Mouse (Mus musculus) embryonic fibroblast, embryonic 13.5 days (primary cell): ENCODE data around the gene Armh1. TPM values are rescaled to one million over a fixed set of nuclear protein-coding genes. Genes with fewer than 3 reads are reported as not detected.

ENCODE experiments used
- H3K27ac ChIP-seq: 2 replicates; pipeline ENCODE4 v1.5.1; 2012; ENCODE audit warnings: low read length, control low read depth, inconsistent platforms; ENCODE audit not compliant: insufficient read depth
- H3K4me1 ChIP-seq: 2 replicates; pipeline ENCODE4 v1.6.1; 2011; ENCODE audit warnings: low read length; ENCODE audit not compliant: control insufficient read depth, insufficient read depth
- H3K4me3 ChIP-seq: 2 replicates; pipeline ENCODE4 v1.5.1; 2011; ENCODE audit warnings: mild to moderate bottlenecking, control low read depth, low read length; ENCODE audit not compliant: insufficient read depth
- CTCF ChIP-seq: IDR thresholded peaks from 2 replicates; pipeline ENCODE4 v1.5.1; 2011; ENCODE audit warnings: mild to moderate bottlenecking, control low read depth, low read length, moderate library complexity, borderline replicate concordance; ENCODE audit not compliant: insufficient read depth
- POLR2A ChIP-seq: IDR thresholded peaks from 2 replicates; pipeline ENCODE4 v1.6.1; 2011; ENCODE audit warnings: low read depth, mild to moderate bottlenecking, control low read depth, low read length, moderate library complexity
- polyA plus RNA-seq: library from polyadenylated mRNA; stranded (reverse); fragments of >200 nt; gene quantifications from 2 replicates; pipeline ENCODE4 v1.2.4, GENCODE M21; 2011; ENCODE audit warnings: low read depth; ENCODE audit not compliant: missing spikeins, insufficient read length

The Armh1 gene
- polyA plus RNA-seq, 1 experiment = not detected

GRCm38 (mm10) chr4:117253218-117254016 is 1.5 kb upstream of the Armh1 start:
- Histone ChIP-seq H3K4me3 (no peak overlapping the region), H3K4me1 (0 out of 2 replicates have a peak, but pooled peaks cover 4% of the 10 kb centered on the region), H3K27ac (0 out of 2 replicates have a peak overlapping the region, but pooled peaks have one; percentile 80)
- TF ChIP-seq CTCF (no peak), POLR2A (no peak)

- H3K4me1 ChIP-seq = 0 out of 2 replicates have a peak, but pooled peaks cover 4% of the 10 kb centered on the region
- H3K27ac ChIP-seq = peak overlapping the region; percentile 80; the same call in 1 of the 2 replicates
- no peak for TF ChIP-seq POLR2A
- TF ChIP-seq CTCF = no peak
- H3K4me3 ChIP-seq = peak overlapping the region; percentile 71; the same call in 1 of the 2 replicates
These were observed 830 bp upstream of the Armh1 start for GRCm38 (mm10) chr4:117252755-117253154.

GRCm38 (mm10) chr4:117252351-117252750 is 426 bp upstream of the Armh1 start:
- Histone ChIP-seq H3K27ac (peak overlapping the region; percentile 80), H3K4me1 (0 out of 2 replicates have a peak, but pooled peaks cover 4% of the 10 kb centered on the region), H3K4me3 (peak overlapping the region; percentile 71)
- no peak for TF ChIP-seq CTCF
- TF ChIP-seq POLR2A = no peak; the same call in 1 of the 2 replicates

GRCm38 (mm10) chr4:117250982-117251381 is 943 bp downstream of the Armh1 start:
- Histone ChIP-seq H3K4me1 (0 out of 2 replicates have a peak, but pooled peaks cover 4% of the 10 kb centered on the region), H3K4me3 (no peak overlapping the region), H3K27ac (no peak overlapping the region)
- TF ChIP-seq POLR2A = no peak
- TF ChIP-seq CTCF = no peak

- TF ChIP-seq CTCF (no peak), POLR2A (no peak)
- Histone ChIP-seq H3K27ac (no peak overlapping the region), H3K4me1 (peaks cover 7% of the 10 kb centered on the region; the same call in 1 of the 2 replicates)
These were observed 11.1 kb downstream of the Armh1 start for GRCm38 (mm10) chr4:117240867-117241266.

GRCm38 (mm10) chr4:117239153-117239552 is 12.8 kb downstream of the Armh1 start:
- H3K27ac ChIP-seq = no peak overlapping the region
- TF ChIP-seq POLR2A (no peak), CTCF (no peak)

More at GRCm38 (mm10) chr4:117240867-117241266, 11.1 kb downstream of the Armh1 start:
- no peak overlapping the region for H3K4me3 ChIP-seq

GRCm38 (mm10) chr4:117235822-117236221 is 16.1 kb downstream of the Armh1 start:
- peaks cover 3% of the 10 kb centered on the region; the same call in 1 of the 2 replicates for H3K4me1 ChIP-seq
- TF ChIP-seq CTCF (no peak), POLR2A (no peak)
- H3K4me3 ChIP-seq = no peak overlapping the region
- no peak overlapping the region for H3K27ac ChIP-seq

More at GRCm38 (mm10) chr4:117239153-117239552, 12.8 kb downstream of the Armh1 start:
- Histone ChIP-seq H3K4me3 (no peak overlapping the region), H3K4me1 (peaks cover 7% of the 10 kb centered on the region; the same call in 1 of the 2 replicates)

GRCm38 (mm10) chr4:117234166-117234741 is 17.7 kb downstream of the Armh1 start:
- H3K4me3 ChIP-seq = no peak overlapping the region
- peaks cover 3% of the 10 kb centered on the region; the same call in 1 of the 2 replicates for H3K4me1 ChIP-seq
- no peak for TF ChIP-seq POLR2A
- no peak for TF ChIP-seq CTCF
- H3K27ac ChIP-seq = no peak overlapping the region

- TF ChIP-seq POLR2A (no peak), CTCF (no peak)
- no peak overlapping the region for H3K4me3 ChIP-seq
- H3K4me1 ChIP-seq = peaks cover 3% of the 10 kb centered on the region; the same call in 1 of the 2 replicates
- H3K27ac ChIP-seq = no peak overlapping the region
These were observed 20.7 kb downstream of the Armh1 start for GRCm38 (mm10) chr4:117231208-117231607.

- H3K4me1 ChIP-seq = no peaks in the 10 kb centered on the region
These were observed 21.6 kb downstream of the Armh1 start for GRCm38 (mm10) chr4:117230331-117230730.

More at GRCm38 (mm10) chr4:117230331-117230730, 21.6 kb downstream of the Armh1 start:
- H3K4me3 ChIP-seq = no peak overlapping the region
- TF ChIP-seq POLR2A (no peak), CTCF (0 out of 2 replicates have a peak, but pooled peaks have one; percentile 20)
- H3K27ac ChIP-seq = no peak overlapping the region
